Mouse (Mus musculus) hindbrain, postnatal 0 days (tissue): ENCODE measurements at regions not wholly inside any gene's neighbourhood (a gene's known extent, or its start where the extent isn't known, plus 50 kb on each side); places are given as distances from the start of the nearest gene placed in this dataset.

Source experiments
- ATAC-seq: fragments of 200-750 bp; cut with Nextera tagmentation; 2 replicates; pipeline ENCODE4 v1.8.0; 2017; ENCODE audit warnings: mild to moderate bottlenecking, moderate TSS enrichment, moderate library complexity
- DNase-seq: peaks from one replicate; pipeline ENCODE4 v3.0.0-alpha.2; 2015; ENCODE audit warnings: low spot score
- H3K27ac ChIP-seq: fragments of 300-500 bp; sonication (generic); 2 replicates; pipeline ENCODE4 v1.5.1; 2014; ENCODE audit warnings: mild to moderate bottlenecking
- H3K27me3 ChIP-seq: fragments of 300-500 bp; sonication (generic); 2 replicates; pipeline ENCODE4 v1.6.1; 2014; ENCODE audit warnings: low read length, mixed read lengths; ENCODE audit not compliant: insufficient read depth
- H3K36me3 ChIP-seq: fragments of 300-500 bp; sonication (generic); 2 replicates; pipeline ENCODE4 v1.6.1; 2014; ENCODE audit warnings: low read length, mixed read lengths; ENCODE audit not compliant: insufficient read depth
- H3K4me1 ChIP-seq: fragments of 300-500 bp; sonication (generic); 2 replicates; pipeline ENCODE4 v1.6.1; 2014; ENCODE audit warnings: antibody characterized with exemption, low read length, mixed read lengths; ENCODE audit not compliant: insufficient read depth
- H3K4me2 ChIP-seq: fragments of 300-500 bp; sonication (generic); 2 replicates; pipeline ENCODE4 v1.6.1; 2014; ENCODE audit warnings: low read depth, mild to moderate bottlenecking, low read length, moderate library complexity, mixed read lengths
- H3K4me3 ChIP-seq: fragments of 300-500 bp; sonication (generic); 2 replicates; pipeline ENCODE4 v1.5.1; 2014; ENCODE audit warnings: low read length
- H3K9ac ChIP-seq: fragments of 300-500 bp; sonication (generic); replicated peaks from 2 replicates; pipeline ENCODE4 v1.6.1; 2014; ENCODE audit warnings: mild to moderate bottlenecking, low read length, moderate library complexity, mixed read lengths
- H3K9me3 ChIP-seq: fragments of 300-500 bp; sonication (generic); 2 replicates; pipeline ENCODE4 v1.6.1; 2016; ENCODE audit warnings: low read length, mixed read lengths
- CTCF ChIP-seq: IDR thresholded peaks from 2 replicates; pipeline ENCODE4 v1.5.1; 2016; ENCODE audit warnings: antibody characterized with exemption, control low read depth, low read depth
- WGBS: fragments of 180-500 bp; shearing (Covaris S2); extraction: QIAGEN DNeasy Blood & Tissue Kit; methylation state at CpG from one replicate; pipeline ENCODE4 v1.1.7; 2014; 5-methylcytosine and 5-hydroxymethylcytosine counted together

GRCm38 (mm10) chr10:10628236-10628717, 52.9 kb upstream of the Gm10944 start:
- no peak overlapping the region for H3K4me3 ChIP-seq
- ATAC-seq, result no peak

DNA sequence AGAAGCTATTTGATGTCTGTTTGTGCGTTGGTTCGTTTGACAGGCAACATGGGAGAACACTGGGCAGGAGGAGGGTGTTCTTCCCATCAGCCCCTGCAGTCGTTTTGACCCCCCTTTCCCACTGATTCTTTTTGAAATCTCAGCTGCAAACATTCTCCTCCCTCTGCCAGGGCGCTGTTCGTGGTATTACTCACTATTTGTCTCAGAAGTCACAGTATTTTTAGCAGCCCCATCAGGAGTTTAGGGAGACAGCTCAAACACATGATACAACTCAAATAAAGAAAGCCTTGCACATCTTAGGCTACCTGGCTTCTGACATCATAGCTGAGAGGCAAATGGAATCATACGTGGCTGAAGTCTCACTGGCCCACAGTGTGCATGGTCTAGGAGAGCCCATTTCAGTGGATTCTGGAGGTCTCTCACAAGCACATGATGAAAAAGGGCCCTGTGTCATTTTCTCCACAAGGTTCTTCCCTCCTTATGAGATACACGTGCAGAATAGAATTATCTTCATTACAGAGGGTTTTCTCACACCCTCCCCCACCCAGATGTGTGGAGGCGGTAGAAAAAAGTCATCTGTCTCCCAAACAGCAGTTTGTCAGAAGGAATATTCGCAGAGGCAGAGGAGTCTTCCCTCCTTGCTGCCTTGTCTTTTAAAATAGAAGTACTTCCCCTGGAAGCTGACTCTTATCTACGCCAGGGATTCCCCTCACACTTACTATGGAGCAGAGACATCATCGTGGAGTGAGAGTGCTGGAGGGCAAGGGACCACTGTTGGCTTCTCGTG, 57.1 kb upstream of the Rab32 start:
- H3K4me2 ChIP-seq, result no peak overlapping the region
- H3K9me3 ChIP-seq, result no peaks in the 10 kb centered on the region
- TF ChIP-seq CTCF, result no peak
- H3K27me3 ChIP-seq, result no peaks in the 10 kb centered on the region
- H3K27ac ChIP-seq, result no peak overlapping the region
- no peaks in the 10 kb centered on the region for H3K4me1 ChIP-seq
- WGBS, result 66% methylated on average over 12 of the region's 12 CpGs
- no peak overlapping the region for H3K9ac ChIP-seq
- ATAC-seq (no peak), DNase-seq (no peak)
- no peaks in the 10 kb centered on the region for H3K36me3 ChIP-seq
- H3K4me3 ChIP-seq, result no peak overlapping the region

More at GRCm38 (mm10) chr10:10628236-10628717, 52.9 kb upstream of the Gm10944 start:
- H3K9ac ChIP-seq, result no peak overlapping the region
- no peak overlapping the region for H3K4me2 ChIP-seq
- no peaks in the 10 kb centered on the region for H3K4me1 ChIP-seq
- 83% methylated on average over 2 of the region's 2 CpGs for WGBS
- no peaks in the 10 kb centered on the region for H3K36me3 ChIP-seq
- TF ChIP-seq CTCF, result no peak
- no peak for DNase-seq
- H3K9me3 ChIP-seq, result no peaks in the 10 kb centered on the region
- H3K27me3 ChIP-seq, result no peaks in the 10 kb centered on the region
- H3K27ac ChIP-seq, result no peak overlapping the region

- no peaks in the 10 kb centered on the region for H3K9me3 ChIP-seq
Observed at GRCm38 (mm10) chr10:10610561-10611345, 52.7 kb upstream of the Rab32 start.

GRCm38 (mm10) chr10:10608626-10609168, 50.6 kb upstream of the Rab32 start:
- no peak overlapping the region for H3K27ac ChIP-seq
- no peak overlapping the region for H3K4me3 ChIP-seq
- no peak overlapping the region for H3K9ac ChIP-seq
- no peaks in the 10 kb centered on the region for H3K27me3 ChIP-seq
- no peaks in the 10 kb centered on the region for H3K4me1 ChIP-seq
- no peaks in the 10 kb centered on the region for H3K36me3 ChIP-seq
- ATAC-seq (no peak), DNase-seq (no peak)
- 75% methylated on average over 1 of the region's 1 CpGs for WGBS
- H3K9me3 ChIP-seq, result no peaks in the 10 kb centered on the region
- TF ChIP-seq CTCF, result no peak
- no peak overlapping the region for H3K4me2 ChIP-seq

More at GRCm38 (mm10) chr10:10610561-10611345, 52.7 kb upstream of the Rab32 start:
- Histone ChIP-seq H3K27ac (no peak overlapping the region), H3K4me2 (no peak overlapping the region), H3K4me1 (no peaks in the 10 kb centered on the region), H3K9ac (no peak overlapping the region), H3K4me3 (no peak overlapping the region), H3K27me3 (no peaks in the 10 kb centered on the region), H3K36me3 (no peaks in the 10 kb centered on the region)
- ATAC-seq (no peak), DNase-seq (peak; percentile 18)
- 68% methylated on average over 3 of the region's 3 CpGs for WGBS
- no peak for TF ChIP-seq CTCF
